Mouse (Mus musculus) stomach, postnatal 0 days (tissue): ENCODE data around the gene Klk12. TPM values are rescaled to one million over a fixed set of nuclear protein-coding genes. Genes with fewer than 3 reads are reported as not detected.

Source experiments
- ATAC-seq: fragments of 200-750 bp; cut with Nextera tagmentation; 2 replicates; pipeline ENCODE4 v1.8.0; 2017; ENCODE audit not compliant: low FRiP score, low TSS enrichment
- DNase-seq: peaks from one replicate; pipeline ENCODE4 v3.0.0-alpha.2; 2016; ENCODE audit warnings: low spot score
- H3K27ac ChIP-seq: fragments of 300-500 bp; sonication (generic); replicated peaks from 2 replicates; pipeline ENCODE4 v1.5.1; 2014; ENCODE audit warnings: mild to moderate bottlenecking, control low read depth
- H3K27me3 ChIP-seq: fragments of 300-500 bp; sonication (generic); 2 replicates; pipeline ENCODE4 v1.6.1; 2014; ENCODE audit warnings: low read length; ENCODE audit not compliant: control insufficient read depth, insufficient read depth
- H3K36me3 ChIP-seq: fragments of 300-500 bp; sonication (generic); 2 replicates; pipeline ENCODE4 v1.6.1; 2014; ENCODE audit warnings: low read length, mixed read lengths; ENCODE audit not compliant: control insufficient read depth, insufficient read depth
- H3K4me1 ChIP-seq: fragments of 300-500 bp; sonication (generic); replicated peaks from 2 replicates; pipeline ENCODE4 v1.6.1; 2014; ENCODE audit warnings: antibody characterized with exemption; ENCODE audit not compliant: control insufficient read depth, insufficient read depth
- H3K4me2 ChIP-seq: fragments of 300-500 bp; sonication (generic); replicated peaks from 2 replicates; pipeline ENCODE4 v1.6.1; 2014; ENCODE audit warnings: low read depth, mild to moderate bottlenecking, control low read depth, moderate library complexity
- H3K4me3 ChIP-seq: fragments of 300-500 bp; sonication (generic); 2 replicates; pipeline ENCODE4 v1.5.1; 2014; ENCODE audit warnings: low read depth, low read length, control low read depth
- H3K9ac ChIP-seq: fragments of 300-500 bp; sonication (generic); 2 replicates; pipeline ENCODE4 v1.6.1; 2014; ENCODE audit warnings: mild to moderate bottlenecking, low read length, control low read depth, mixed read lengths
- H3K9me3 ChIP-seq: fragments of 300-500 bp; sonication (generic); 2 replicates; pipeline ENCODE4 v1.6.1; 2016; ENCODE audit warnings: low read length; ENCODE audit not compliant: control insufficient read depth
- CTCF ChIP-seq: IDR thresholded peaks from 2 replicates; pipeline ENCODE4 v1.5.1; 2016; ENCODE audit warnings: antibody characterized with exemption, low read depth, mild to moderate bottlenecking, moderate library complexity
- EP300 ChIP-seq: optimal IDR thresholded peaks from 2 replicates; pipeline ENCODE3; 2016; ENCODE audit warnings: antibody characterized with exemption
- WGBS: fragments of 180-500 bp; shearing (Covaris S2); extraction: QIAGEN DNeasy Blood & Tissue Kit; methylation state at CpG from one replicate; pipeline ENCODE4 v1.1.7; 2014; 5-methylcytosine and 5-hydroxymethylcytosine counted together
- polyA plus RNA-seq: library from polyadenylated mRNA; unstranded; fragments of >200 nt; fragmentation: Nextera tagmentation; extraction: Ambion mirVana; gene quantifications from 2 replicates; pipeline ENCODE4 v1.2.1, GENCODE M21; 2015

Klk12 gene
- polyA plus RNA-seq, 1 experiment from 2014 or later = 34.9 TPM

DNA sequence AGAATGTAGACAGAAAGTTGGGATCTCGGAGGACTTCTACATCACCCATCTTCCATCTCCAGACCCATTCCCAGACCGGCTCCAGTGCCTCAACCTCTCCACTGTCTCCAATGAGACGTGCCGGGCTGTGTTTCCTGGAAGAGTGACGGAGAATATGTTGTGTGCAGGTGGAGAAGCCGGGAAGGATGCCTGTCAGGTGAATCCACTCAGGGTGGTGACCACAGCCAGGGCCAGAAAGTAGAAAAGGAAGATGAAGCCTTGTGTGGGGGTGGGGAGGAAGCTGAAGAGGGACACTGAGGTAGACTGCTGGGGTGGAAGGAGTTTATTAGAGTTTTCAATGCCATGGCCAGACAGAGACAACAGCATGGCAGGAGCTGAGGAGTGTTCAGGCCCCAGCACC is 3.2 kb downstream of the Klk12 start:
- no peak for ATAC-seq
- Histone ChIP-seq H3K9me3 (no peaks in the 10 kb centered on the region), H3K9ac (no peak overlapping the region), H3K4me2 (no peak overlapping the region), H3K27ac (no peak overlapping the region), H3K27me3 (no peaks in the 10 kb centered on the region), H3K4me3 (no peak overlapping the region), H3K36me3 (no peaks in the 10 kb centered on the region), H3K4me1 (no peaks in the 10 kb centered on the region)
- TF ChIP-seq EP300 = no peak
- no peak for TF ChIP-seq CTCF
- peak; percentile 10 for DNase-seq
- WGBS = 92% methylated on average over 6 of the region's 6 CpGs

DNA sequence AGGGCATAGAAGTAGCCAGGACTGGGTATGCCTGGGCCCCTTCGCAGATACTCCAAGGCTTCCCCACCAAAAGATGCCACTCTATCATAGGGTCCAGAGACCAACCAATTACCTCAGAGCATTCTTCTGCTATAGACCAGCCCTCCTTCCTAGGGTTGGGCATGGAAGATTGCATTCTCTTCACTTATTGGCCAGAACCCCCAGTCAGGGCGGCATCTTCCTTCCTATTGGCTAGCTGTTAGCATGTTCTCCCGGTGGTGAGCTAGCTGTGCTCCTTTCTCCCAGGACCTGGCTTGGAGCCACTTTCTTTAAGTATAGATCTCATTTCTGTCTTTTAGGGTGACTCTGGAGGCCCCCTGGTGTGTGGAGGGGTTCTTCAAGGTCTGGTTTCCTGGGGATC is 4.2 kb downstream of the Klk12 start:
- Histone ChIP-seq H3K9ac (no peak overlapping the region), H3K4me2 (no peak overlapping the region), H3K27me3 (no peaks in the 10 kb centered on the region), H3K36me3 (no peaks in the 10 kb centered on the region), H3K4me1 (no peaks in the 10 kb centered on the region), H3K27ac (no peak overlapping the region), H3K9me3 (no peaks in the 10 kb centered on the region), H3K4me3 (no peak overlapping the region)
- no peak for ATAC-seq
- 59% methylated on average over 3 of the region's 3 CpGs for WGBS
- DNase-seq = peak; percentile 11
- TF ChIP-seq CTCF (no peak), EP300 (no peak)

DNA sequence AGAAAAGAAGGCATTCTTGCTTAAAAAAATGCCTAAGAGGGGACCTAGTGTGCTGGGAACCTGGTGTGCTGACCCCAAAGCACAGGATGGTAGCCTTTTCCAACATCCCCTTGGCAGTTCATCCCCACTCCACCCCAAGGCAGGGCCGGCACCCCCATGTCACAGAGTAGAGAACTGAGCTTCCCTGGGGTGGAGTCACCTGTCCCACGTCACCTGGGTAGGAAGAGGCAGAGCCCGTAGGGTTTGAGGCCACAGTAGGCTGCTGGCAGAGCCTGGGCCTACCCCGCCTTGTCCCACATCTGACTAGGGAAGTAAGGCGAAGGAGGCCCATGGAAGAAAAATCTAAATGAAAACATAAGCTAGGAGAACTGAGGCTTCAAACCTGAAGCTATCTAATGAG is 5.7 kb downstream of the Klk12 start, which contains the start of gene Klk11:
TSS of gene Klk11 (plus strand) at position 241 of the 400 bp plus-strand sequence.
- Histone ChIP-seq H3K4me1 (no peaks in the 10 kb centered on the region), H3K36me3 (no peaks in the 10 kb centered on the region), H3K27ac (peak within 1 kb of the TSS; percentile 83), H3K27me3 (no peaks in the 10 kb centered on the region), H3K9me3 (no peaks in the 10 kb centered on the region), H3K4me3 (peak within 1 kb of the TSS; percentile 4; the same call in 1 of the 2 replicates), H3K4me2 (0 out of 2 replicates have a peak within 1 kb of the TSS, but pooled peaks have one; percentile 14), H3K9ac (peak within 1 kb of the TSS; percentile 45; the same call in 1 of the 2 replicates)
- WGBS = 62% methylated on average over 5 of the region's 5 CpGs
- TF ChIP-seq CTCF (no peak), EP300 (no peak)
- DNase-seq (peak; percentile 10), ATAC-seq (0 out of 2 replicates have a peak, but pooled peaks have one; percentile 35)

- H3K27ac ChIP-seq = peak overlapping the region; percentile 83
- ATAC-seq (0 out of 2 replicates have a peak, but pooled peaks have one; percentile 45), DNase-seq (peak; percentile 13)
- H3K9ac ChIP-seq = peak overlapping the region; percentile 45; the same call in 1 of the 2 replicates
- WGBS = 50% methylated on average over 6 of the region's 6 CpGs
- TF ChIP-seq EP300 (no peak), CTCF (no peak)
- no peaks in the 10 kb centered on the region for H3K27me3 ChIP-seq
- no peaks in the 10 kb centered on the region for H3K36me3 ChIP-seq
- H3K4me3 ChIP-seq = peak overlapping the region; percentile 4; the same call in 1 of the 2 replicates
- H3K9me3 ChIP-seq = no peaks in the 10 kb centered on the region
- H3K4me1 ChIP-seq = no peaks in the 10 kb centered on the region
- H3K4me2 ChIP-seq = 0 out of 2 replicates have a peak overlapping the region, but pooled peaks have one; percentile 14
These were observed 6.1 kb downstream of the Klk12 start for GRCm38 (mm10) chr7:43774802-43775201.

- ATAC-seq (no peak), DNase-seq (peak; percentile 13)
- Histone ChIP-seq H3K27ac (peak overlapping the region; percentile 83), H3K27me3 (no peaks in the 10 kb centered on the region), H3K36me3 (no peaks in the 10 kb centered on the region), H3K4me3 (peak overlapping the region; percentile 4; the same call in 1 of the 2 replicates), H3K4me1 (no peaks in the 10 kb centered on the region), H3K4me2 (peak overlapping the region; percentile 29; the same call in 1 of the 2 replicates), H3K9me3 (no peaks in the 10 kb centered on the region), H3K9ac (peak overlapping the region; percentile 45; the same call in 1 of the 2 replicates)
- no peak for TF ChIP-seq CTCF
- TF ChIP-seq EP300 = no peak
- 32% methylated on average over 6 of the region's 7 CpGs for WGBS
These were observed 6.8 kb downstream of the Klk12 start for GRCm38 (mm10) chr7:43775311-43776057.

GRCm38 (mm10) chr7:43776506-43776905 is 7.8 kb downstream of the Klk12 start:
- no peaks in the 10 kb centered on the region for H3K9me3 ChIP-seq
- DNase-seq = peak; percentile 10
- no peak overlapping the region for H3K4me2 ChIP-seq
- peak overlapping the region; percentile 83 for H3K27ac ChIP-seq
- WGBS = 71% methylated on average over 5 of the region's 5 CpGs
- TF ChIP-seq EP300 (no peak), CTCF (no peak)
- H3K4me1 ChIP-seq = no peaks in the 10 kb centered on the region
- no peak overlapping the region for H3K9ac ChIP-seq
- H3K4me3 ChIP-seq = no peak overlapping the region
- no peaks in the 10 kb centered on the region for H3K36me3 ChIP-seq
- no peaks in the 10 kb centered on the region for H3K27me3 ChIP-seq
- no peak for ATAC-seq
